Mouse (Mus musculus) gastrocnemius, postnatal 36 days (tissue): Measurements from ENCODE around the gene Gm38392. TPM values are rescaled to one million over a fixed set of nuclear protein-coding genes. Genes with fewer than 3 reads are reported as not detected.
A peak's percentile ranks its signal among the peaks of the same experiment; 100 is the strongest.
"Not testable (repeated sequence)": the region's sequence is repeated elsewhere in the genome, so short reads cannot be mapped to it uniquely, and the experiment has no call there.

Source experiments
- DNase-seq, 2 experiments: peaks; one replicate each; pipeline ENCODE4 v3.0.0; 2022
- intact Hi-C: fragments of 180-260 bp; cut with DNase I; formaldehyde crosslinking; loops from one replicate; pipeline ENCODE4 v1.15.1; 2025
- total RNA-seq, 2 experiments: library from RNA; stranded (reverse); gene quantifications; 2 replicates each; pipeline ENCODE4 v1.2.3; 2021

Gm38392 gene
- total RNA-seq, 2 experiments from 2014 or later: 0.35 to 0.51 TPM

GRCm38 (mm10) chr3:88281141-88281916 lies 5.7 kb downstream of the Gm38392 start:
- DNase-seq, intact Hi-C loops: not testable (repeated sequence)

DNA sequence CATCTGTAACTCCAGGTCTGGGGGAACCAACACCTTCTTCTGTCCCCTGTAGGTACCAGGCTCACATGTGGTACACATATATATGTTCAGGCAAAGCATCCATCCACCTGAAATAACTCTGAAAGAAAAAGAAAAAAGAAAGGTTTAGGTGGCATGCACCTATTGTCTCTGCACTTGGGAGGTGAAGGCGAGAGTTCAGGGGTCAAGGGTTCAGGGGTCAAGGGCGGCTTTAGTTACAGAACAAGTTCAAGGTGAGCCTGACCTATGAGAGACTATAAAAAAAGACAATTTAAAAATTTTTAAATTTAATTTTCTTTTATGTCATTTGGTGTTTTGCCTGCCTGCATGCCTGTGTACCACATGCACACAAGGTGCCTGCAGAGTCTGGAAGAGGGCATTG lies 7.0 kb downstream of the Gm38392 start:
- intact Hi-C loops: no loop called here
- DNase-seq: no peak

- intact Hi-C loops: no loop called here
- DNase-seq: no peak
Measured at GRCm38 (mm10) chr3:88276529-88277143, 10.4 kb downstream of the Gm38392 start.

- intact Hi-C loops: no loop called here
- no peak for DNase-seq
Measured at GRCm38 (mm10) chr3:88276121-88276520, 10.9 kb downstream of the Gm38392 start.

- DNase-seq: no peak
- intact Hi-C loops: no loop called here
Measured at GRCm38 (mm10) chr3:88274002-88274401, 13.0 kb downstream of the Gm38392 start.

DNA sequence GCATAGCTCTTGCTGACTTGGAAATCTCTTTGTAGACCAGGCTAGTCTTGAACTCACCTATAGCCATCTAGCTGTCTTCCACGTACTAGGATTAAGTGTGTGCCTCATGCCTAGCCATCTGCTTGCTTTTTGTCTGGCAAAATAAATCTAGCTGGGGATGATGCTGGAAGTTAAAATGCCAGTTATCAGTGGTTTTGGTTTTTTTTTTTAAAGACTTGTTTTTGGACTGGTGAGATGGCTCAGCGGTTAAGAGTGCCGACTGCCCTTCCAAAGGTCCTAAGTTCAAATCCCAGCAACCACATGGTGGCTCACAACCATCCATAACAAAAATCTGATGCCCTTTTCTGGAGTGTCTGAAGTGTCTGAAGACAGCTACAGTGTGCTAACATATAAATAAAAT lies 15.2 kb downstream of the Gm38392 start:
- DNase-seq: no peak
- intact Hi-C loops: no loop called here

GRCm38 (mm10) chr3:88271298-88271697 lies 15.7 kb downstream of the Gm38392 start:
- DNase-seq, intact Hi-C loops: not testable (repeated sequence)

DNA sequence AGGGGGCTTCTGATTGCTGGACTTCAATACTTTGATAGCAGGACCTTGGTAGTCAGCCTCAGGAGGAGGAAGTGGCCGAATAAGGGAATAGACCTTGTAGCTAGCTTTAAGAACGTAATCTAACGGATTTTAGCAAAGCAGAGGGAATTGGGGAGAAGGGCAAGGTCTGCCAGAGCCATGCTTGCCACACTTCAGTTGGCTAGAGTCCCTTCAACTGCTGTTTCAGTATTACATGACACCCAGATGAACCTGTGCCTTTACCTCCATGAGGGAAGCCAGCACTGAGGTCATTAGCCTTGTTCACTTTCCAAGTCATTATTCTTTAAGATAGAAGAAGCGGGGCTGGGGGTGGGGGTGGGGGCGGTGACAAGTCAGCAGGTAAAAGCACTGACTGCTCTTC lies 18.0 kb downstream of the Gm38392 start:
- intact Hi-C loops: no loop called here
- DNase-seq: no peak

DNA sequence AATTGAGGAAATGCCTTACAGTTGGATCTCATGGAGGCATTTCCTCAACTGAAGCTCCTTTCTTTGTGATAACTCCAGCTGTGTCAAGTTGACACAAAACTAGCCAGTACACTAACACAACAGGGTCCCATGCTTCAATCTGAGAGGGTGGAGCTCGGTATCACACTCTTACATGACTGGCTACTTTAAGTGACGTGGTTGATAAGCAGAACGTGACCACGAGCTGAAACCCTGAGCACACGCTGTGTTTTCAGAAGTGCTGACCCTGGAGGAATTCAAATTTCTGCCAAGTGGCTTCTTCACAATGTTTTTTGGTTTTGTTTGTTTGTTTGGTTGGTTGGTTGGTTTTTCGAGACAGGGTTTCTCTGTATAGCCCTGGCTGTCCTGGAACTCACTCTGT lies 19.0 kb downstream of the Gm38392 start:
- DNase-seq, intact Hi-C loops: not testable (repeated sequence)

DNA sequence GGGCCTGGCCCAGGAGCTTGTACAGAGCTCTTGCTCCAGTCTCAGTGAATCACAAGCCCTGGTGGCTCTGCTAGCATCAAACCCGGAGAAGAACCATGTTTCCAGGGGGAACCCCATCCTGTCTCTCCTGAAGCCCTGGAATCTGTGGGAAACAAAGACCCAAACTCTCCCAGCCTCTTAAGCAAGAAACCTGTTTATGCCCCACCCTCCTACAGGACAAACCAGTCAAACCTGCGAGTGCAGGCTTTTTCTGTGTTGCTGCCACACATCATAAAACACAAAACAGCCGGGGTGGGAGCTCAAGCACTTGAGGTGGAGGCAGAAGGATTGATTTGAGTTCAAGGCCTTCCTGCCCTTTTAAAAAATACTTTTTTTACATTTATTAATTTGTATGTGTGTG lies 24.7 kb downstream of the Gm38392 start:
- DNase-seq: no peak
- intact Hi-C loops: no loop called here

- intact Hi-C loops: no loop called here
Measured at GRCm38 (mm10) chr3:88256382-88256781, 30.6 kb downstream of the Gm38392 start.

DNA sequence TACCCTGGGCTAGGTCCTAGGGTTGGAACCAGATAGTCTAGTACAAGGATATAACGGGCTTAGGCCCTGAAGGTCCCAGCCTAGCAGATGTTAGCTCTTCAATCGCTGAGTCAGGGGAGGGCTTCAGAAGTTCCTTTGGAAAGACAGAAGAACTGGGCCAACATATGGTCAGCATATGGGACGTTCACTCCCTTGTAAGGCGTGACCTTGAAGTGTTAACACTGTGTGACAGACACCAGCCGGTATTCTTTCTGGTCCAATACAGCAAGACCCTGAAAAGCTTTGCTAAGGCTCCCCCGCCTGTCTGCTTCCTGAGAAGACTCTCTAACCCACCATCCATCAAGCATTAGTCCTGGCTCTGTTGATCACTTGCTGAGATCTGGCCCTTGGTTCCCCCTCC lies 31.1 kb downstream of the Gm38392 start:
- intact Hi-C loops: no loop called here
- DNase-seq: no peak

More at GRCm38 (mm10) chr3:88256382-88256781, 30.6 kb downstream of the Gm38392 start:
- DNase-seq: no peak

DNA sequence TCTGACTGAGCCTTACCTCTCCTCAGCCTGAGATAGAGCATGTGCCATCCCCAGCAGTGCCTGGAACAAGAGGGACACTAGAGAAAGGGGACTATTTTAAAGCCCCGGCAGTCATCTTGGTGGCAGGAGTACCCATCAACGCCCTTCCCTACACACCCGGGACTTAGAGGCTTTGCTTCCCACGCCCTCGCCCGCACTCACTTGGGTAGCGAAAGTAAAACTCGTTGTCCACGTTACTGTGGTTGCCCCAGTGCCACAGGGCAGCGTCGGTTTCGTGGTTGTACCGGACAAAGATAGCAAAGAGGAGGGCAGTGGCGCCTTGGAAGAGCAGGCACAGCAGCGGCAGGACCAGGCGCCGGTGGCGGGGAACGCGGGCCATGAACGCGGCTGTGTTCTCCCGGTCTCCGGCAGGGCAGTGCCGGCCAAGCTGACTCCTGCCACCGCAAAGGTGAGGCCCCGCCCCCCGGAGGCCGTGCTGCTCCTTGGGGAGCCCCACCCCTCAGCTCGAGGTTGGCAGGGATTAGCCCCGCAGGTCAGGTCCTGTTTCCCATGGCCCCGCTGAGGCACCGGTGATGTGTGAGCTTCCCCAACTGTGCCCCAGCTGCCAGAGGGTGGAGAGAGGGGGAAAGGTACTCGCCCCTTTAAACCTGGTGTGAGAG lies 32.6 kb downstream of the Gm38392 start, which contains the start of gene Rhbg:
Gene Rhbg, minus strand, starts transcription at position 442 of the 659 bp plus-strand sequence.
- no peak for DNase-seq
- intact Hi-C loops: no loop called here

- no peak for DNase-seq
- intact Hi-C loops: no loop called here
Measured at GRCm38 (mm10) chr3:88252739-88253138, 34.3 kb downstream of the Gm38392 start.

DNA sequence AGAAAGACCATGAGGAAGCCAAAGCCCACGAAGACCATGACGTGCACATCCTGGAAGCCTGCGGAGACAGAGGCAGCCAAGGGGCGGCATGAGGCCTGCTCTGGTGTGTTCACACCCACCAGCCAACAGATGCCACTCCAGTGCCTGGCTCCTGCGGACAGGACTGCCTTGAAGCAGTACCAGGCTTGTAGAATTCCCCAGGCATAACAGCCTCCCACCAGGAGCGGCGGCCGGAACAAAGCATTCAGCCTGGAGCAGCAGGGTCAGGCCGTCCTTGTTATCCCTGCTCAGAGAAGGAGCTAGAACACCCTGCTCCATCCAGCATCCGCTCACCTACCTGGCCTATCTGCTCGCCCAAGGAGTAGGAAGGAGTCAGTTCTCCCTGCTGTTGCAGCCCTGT lies 38.6 kb downstream of the Gm38392 start:
- intact Hi-C loops: no loop called here
- no peak for DNase-seq

GRCm38 (mm10) chr3:88247666-88248065 lies 39.3 kb downstream of the Gm38392 start:
- intact Hi-C loops: no loop called here
- DNase-seq: no peak

GRCm38 (mm10) chr3:88245811-88246210 lies 41.2 kb downstream of the Gm38392 start:
- peak; percentile 47 to 55 for DNase-seq
- intact Hi-C loops: no loop called here

- intact Hi-C loops: loop anchor here (5.0 kb wide), 1 partner anchor 222 kb away; no protein-coding TSS in a partner anchor
- no peak for DNase-seq
Measured at GRCm38 (mm10) chr3:88244071-88244470, 42.9 kb downstream of the Gm38392 start.

GRCm38 (mm10) chr3:88242531-88242930 lies 44.5 kb downstream of the Gm38392 start:
- peak; percentile 53 to 55 for DNase-seq
- intact Hi-C loops: loop anchor here (2.0 to 5.0 kb wide), 2 partner anchors 156 to 220 kb away; no protein-coding TSS in a partner anchor

DNA sequence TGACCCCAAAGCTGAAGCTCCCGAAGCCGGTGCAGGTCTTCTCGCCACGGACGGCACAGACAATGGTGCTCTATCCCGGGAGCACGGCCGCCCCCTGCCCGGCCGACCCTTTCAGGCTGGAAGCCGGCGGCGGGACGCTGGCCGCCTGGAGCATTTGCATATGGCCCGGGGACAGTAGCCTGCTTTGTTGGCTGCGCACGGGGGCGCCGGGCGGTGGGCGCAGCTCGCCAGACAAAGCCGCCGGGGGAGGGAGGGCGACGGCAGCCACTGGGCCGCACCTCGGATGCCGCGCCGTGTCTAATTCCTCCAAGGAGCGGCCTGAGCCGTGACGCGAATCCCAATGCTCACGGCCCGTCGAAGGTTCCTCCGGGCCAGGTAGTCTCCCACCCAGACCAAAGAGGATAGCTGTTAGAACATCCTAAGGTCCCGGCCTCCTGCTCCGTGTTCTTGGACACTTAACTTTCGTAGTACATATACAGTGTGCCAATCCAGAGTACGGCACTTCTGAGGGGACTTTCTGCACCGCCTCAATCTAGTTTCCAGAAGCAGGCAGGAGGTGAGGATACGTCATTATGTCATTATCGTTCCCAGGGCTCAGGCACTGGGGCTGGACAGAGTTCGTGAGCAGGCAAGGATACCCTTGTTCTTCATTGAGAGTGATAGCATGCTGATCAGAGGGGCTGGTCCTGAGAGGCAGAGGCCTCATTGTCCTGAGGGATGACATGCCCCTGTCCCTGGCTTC lies 45.8 kb downstream of the Gm38392 start:
- intact Hi-C loops: loop anchor here (1.0 to 5.0 kb wide), 2 partner anchors 49 to 219 kb away; no protein-coding TSS in a partner anchor
- no peak for DNase-seq
